Mouse (Mus musculus) kidney, postnatal 14 days (tissue): Measurements from ENCODE around the gene Gsta3.

Source experiments
- DNase-seq: peaks from one replicate; pipeline ENCODE4 v3.0.0; 2022; ENCODE audit warnings: mixed read lengths

Gsta3 gene

DNA sequence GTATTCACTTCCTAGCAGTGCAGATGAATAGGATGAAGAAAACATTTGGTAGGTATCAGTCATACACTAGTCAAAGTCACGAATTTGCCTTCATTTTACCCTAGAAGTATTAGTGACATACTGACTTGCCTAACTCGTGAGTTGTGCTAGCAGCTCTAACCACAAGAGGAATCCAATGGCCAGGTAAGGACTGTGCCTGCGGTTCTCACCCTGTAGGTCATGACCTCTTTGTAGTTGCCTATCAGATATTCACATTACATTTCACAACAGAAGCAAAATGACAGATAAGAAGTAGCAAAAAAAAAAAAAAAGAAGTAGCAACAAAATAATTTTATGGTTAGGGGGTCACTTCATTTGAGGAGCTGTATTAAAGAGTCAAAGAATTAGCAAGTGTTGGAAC is 63.8 kb downstream of the Gsta3 start:
- no peak for DNase-seq

DNA sequence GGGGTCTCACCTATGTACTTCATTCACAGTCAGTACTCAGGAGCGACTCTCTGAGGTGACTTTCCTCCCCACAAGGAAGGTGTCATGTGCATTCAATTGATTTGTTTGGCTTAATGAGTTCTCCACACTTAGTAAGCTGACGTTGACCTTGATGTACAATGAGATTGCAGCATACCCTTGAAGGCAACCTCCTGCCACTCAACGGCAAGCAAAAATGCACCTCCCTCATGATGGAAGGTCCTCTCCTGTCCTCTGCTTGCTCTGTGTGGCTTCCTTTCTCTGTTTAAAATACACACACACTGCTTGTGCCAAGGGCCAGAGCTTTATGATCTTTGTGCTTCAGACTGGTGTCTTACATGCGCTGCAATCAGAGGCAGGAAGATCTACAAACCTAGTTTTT is 64.3 kb downstream of the Gsta3 start:
- DNase-seq = no peak

DNA sequence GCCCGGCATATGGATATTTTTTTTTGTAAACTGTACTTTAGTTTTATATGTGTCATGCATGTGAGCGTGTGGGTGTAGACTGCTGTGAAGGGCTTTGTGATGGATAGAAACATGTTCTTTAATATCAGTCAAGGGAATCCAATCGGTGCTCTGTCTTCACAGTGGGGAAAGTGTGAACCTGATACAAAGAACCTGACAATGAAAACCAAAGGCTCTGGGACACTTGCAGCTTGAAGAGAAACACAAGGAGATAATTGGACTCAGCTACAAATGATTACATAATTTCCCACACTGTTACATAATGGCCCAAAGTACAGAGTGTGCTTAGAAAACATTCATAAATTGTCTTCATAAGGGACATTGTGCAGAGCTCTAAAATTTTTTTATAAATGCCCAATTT is 65.1 kb downstream of the Gsta3 start:
- DNase-seq = no peak

DNA sequence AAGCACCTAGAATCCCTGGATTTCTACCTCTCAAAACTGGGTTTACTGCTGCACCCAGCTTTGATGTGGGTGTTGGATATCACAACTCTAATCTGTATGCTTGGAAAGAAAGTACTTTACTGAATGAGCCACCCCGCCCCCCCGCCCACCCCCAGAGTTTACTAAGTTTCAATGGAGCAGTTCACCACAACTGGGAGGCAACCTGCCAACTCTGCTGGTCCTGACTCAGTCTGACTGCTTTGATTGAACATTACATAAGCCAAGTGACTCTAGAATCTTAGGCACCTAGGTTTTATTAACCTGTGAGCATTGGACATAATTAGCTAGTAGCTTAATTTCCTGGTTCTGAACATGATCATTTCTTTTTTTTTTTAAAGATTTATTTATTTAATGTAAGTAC is 73.9 kb downstream of the Gsta3 start:
- DNase-seq = no peak
